Mouse (Mus musculus) forebrain, embryonic 15.5 days (tissue): Measurements from ENCODE around the gene Nfya. TPM values are rescaled to one million over a fixed set of nuclear protein-coding genes. Genes with fewer than 3 reads are reported as not detected.

Experiments
- ATAC-seq: fragments of 200-750 bp; cut with Nextera tagmentation; replicated peaks from 2 replicates; pipeline ENCODE4 v1.8.0; 2017; ENCODE audit warnings: mild to moderate bottlenecking, moderate TSS enrichment, moderate library complexity
- H3K27ac ChIP-seq: fragments of 300-500 bp; sonication (generic); replicated peaks from 2 replicates; pipeline ENCODE4 v1.5.1; 2015; ENCODE audit warnings: mild to moderate bottlenecking, inconsistent platforms
- H3K27me3 ChIP-seq: fragments of 300-500 bp; sonication (generic); 2 replicates; pipeline ENCODE4 v1.6.1; 2015; ENCODE audit warnings: inconsistent platforms
- H3K36me3 ChIP-seq: fragments of 300-500 bp; sonication (generic); 2 replicates; pipeline ENCODE4 v1.6.1; 2015; ENCODE audit warnings: mild to moderate bottlenecking, inconsistent platforms
- H3K4me1 ChIP-seq: fragments of 300-500 bp; sonication (generic); 2 replicates; pipeline ENCODE4 v1.6.1; 2015; ENCODE audit warnings: inconsistent platforms
- H3K4me2 ChIP-seq: fragments of 300-500 bp; sonication (generic); replicated peaks from 2 replicates; pipeline ENCODE4 v1.6.1; 2015; ENCODE audit warnings: mild to moderate bottlenecking, inconsistent platforms
- H3K4me3 ChIP-seq: fragments of 300-500 bp; sonication (generic); 2 replicates; pipeline ENCODE4 v1.5.1; 2015; ENCODE audit warnings: mild to moderate bottlenecking, inconsistent platforms
- H3K9ac ChIP-seq: fragments of 300-500 bp; sonication (generic); replicated peaks from 2 replicates; pipeline ENCODE4 v1.6.1; 2015; ENCODE audit warnings: mild to moderate bottlenecking, inconsistent platforms
- H3K9me3 ChIP-seq: fragments of 300-500 bp; sonication (generic); 2 replicates; pipeline ENCODE4 v1.6.1; 2016; ENCODE audit warnings: inconsistent platforms
- WGBS: fragments of 180-500 bp; shearing (Covaris S2); methylation state at CpG from one replicate; pipeline ENCODE4 v1.1.7; 2015; ENCODE audit warnings: mixed read lengths; 5-methylcytosine and 5-hydroxymethylcytosine counted together
- polyA plus RNA-seq: library from polyadenylated mRNA; unstranded; fragments of >200 nt; fragmentation: Nextera tagmentation; extraction: Ambion mirVana; gene quantifications from 2 replicates; pipeline ENCODE4 v1.2.1, GENCODE M21; 2015

Nfya gene
- polyA plus RNA-seq, 1 experiment from 2014 or later: 17.6 TPM

DNA sequence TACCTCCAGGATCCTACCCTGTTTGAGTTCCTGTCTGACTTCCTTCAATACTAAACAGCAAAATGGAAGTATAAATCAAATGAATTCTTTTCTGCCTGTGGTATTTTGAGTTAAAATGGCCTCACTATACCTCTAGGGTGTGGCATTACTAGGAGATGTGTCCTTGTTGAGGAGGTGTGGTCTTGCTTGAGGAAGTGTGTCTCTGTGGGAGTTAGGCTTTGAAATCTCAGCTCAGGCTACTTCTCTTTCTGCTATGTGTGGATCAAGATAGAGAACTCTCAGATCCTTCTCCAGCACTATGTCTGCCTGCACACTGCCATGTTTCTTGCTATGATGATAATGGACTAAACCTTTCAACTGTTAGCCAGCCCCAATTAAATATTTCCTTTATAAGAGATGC is 30.7 kb downstream of the Nfya start:
- Histone ChIP-seq H3K4me3 (no peak overlapping the region), H3K4me1 (no peaks in the 10 kb centered on the region), H3K36me3 (no peaks in the 10 kb centered on the region), H3K27ac (no peak overlapping the region), H3K4me2 (no peak overlapping the region), H3K27me3 (no peaks in the 10 kb centered on the region), H3K9me3 (no peaks in the 10 kb centered on the region), H3K9ac (no peak overlapping the region)
- ATAC-seq: no peak

DNA sequence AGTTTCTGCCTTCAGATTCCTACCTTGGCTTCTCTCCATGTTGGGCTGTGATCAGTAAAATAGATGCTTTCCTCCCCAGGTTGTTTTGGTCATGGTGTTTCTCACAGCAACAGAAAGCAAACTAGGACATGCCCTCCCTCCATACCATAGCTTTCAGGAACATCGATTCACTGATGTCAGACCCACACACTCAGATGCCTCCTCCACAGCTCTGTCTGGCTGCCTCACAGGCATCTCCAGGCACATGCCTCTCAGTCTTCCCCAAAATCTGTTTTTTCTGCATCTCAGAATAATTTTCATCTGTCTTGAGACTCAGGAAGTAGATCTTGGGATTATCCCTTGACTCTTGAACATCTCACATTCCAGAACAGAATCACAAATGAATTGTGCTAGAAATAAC is 33.6 kb downstream of the Nfya start:
- H3K36me3 ChIP-seq: no peaks in the 10 kb centered on the region
- H3K27me3 ChIP-seq: no peaks in the 10 kb centered on the region
- no peaks in the 10 kb centered on the region for H3K9me3 ChIP-seq
- no peak overlapping the region for H3K4me3 ChIP-seq
- H3K4me2 ChIP-seq: no peak overlapping the region
- H3K4me1 ChIP-seq: no peaks in the 10 kb centered on the region
- no peak overlapping the region for H3K27ac ChIP-seq
- WGBS: 95% methylated on average over 1 of the region's 1 CpGs
- no peak overlapping the region for H3K9ac ChIP-seq
- ATAC-seq: no peak

DNA sequence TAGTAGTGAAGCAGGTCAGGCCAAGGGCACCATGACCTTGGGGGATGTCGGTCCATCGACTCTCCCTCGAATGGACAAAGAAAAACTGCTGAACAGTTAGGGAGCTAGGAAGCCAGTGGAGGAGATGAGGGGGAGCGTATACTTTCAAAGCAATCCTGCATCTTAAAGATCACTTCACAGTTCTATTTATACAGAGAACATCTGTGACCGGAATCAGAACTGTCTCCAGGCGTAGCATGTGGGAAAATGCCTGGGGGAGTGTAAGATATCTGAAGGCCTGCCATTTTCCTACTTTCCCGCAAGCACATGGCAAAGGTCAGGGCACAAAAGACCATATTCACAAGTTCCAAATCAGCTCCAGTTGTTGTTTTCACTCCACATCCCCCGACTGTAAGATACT is 36.7 kb downstream of the Nfya start:
- Histone ChIP-seq H3K9me3 (no peaks in the 10 kb centered on the region), H3K4me2 (no peak overlapping the region), H3K36me3 (no peaks in the 10 kb centered on the region), H3K27me3 (no peaks in the 10 kb centered on the region), H3K4me1 (no peaks in the 10 kb centered on the region), H3K4me3 (no peak overlapping the region), H3K27ac (no peak overlapping the region), H3K9ac (no peak overlapping the region)
- 82% methylated on average over 8 of the region's 8 CpGs for WGBS
- no peak for ATAC-seq

DNA sequence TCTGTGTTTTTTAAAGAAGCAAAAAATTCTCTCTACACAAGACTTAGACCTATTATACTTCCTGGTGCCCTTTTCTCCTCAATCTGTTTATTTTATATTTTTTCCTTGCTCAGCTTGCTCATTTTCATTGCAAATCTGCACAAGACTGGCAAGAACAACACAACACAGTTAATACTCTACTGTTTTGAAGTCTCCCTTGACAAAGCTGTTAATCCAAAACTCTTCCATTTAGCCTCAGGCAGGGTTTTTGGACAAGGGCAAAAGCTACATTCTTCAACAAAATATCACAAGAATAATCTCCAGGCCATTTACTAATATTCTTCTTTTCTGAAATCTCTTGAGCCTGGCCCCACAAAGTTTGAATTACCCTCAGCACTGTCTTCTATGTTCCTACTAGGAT is 38.1 kb downstream of the Nfya start:
- ATAC-seq: no peak
- no peak overlapping the region for H3K4me2 ChIP-seq
- no peak overlapping the region for H3K9ac ChIP-seq
- H3K27me3 ChIP-seq: no peaks in the 10 kb centered on the region
- H3K36me3 ChIP-seq: no peaks in the 10 kb centered on the region
- no peaks in the 10 kb centered on the region for H3K9me3 ChIP-seq
- no peak overlapping the region for H3K27ac ChIP-seq
- no peak overlapping the region for H3K4me3 ChIP-seq
- no peaks in the 10 kb centered on the region for H3K4me1 ChIP-seq

DNA sequence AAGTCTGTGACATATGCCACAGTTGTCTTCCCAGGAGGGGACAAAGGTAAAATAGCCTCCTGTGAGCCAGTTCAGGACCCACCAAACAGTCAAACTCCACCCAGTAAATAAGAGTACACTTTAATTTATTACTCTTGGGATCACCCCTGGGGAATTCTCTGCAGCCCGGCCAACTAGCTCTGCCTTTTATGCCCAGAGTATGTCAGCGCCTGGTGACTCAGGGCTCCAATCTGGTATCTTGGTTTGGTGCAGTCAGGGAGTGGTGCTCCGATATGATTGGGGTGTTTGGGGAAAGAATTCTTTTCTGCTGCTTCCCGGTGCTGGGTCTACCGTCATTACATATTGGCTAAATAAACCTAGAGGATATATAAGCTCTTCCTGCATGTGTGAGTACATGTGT is 42.9 kb downstream of the Nfya start:
- Histone ChIP-seq H3K27ac (no peak overlapping the region), H3K4me2 (no peak overlapping the region), H3K4me1 (peaks cover 14% of the 10 kb centered on the region), H3K4me3 (no peak overlapping the region), H3K36me3 (no peaks in the 10 kb centered on the region), H3K27me3 (no peaks in the 10 kb centered on the region), H3K9me3 (no peaks in the 10 kb centered on the region), H3K9ac (no peak overlapping the region)
- ATAC-seq: no peak
- 94% methylated on average over 5 of the region's 5 CpGs for WGBS

DNA sequence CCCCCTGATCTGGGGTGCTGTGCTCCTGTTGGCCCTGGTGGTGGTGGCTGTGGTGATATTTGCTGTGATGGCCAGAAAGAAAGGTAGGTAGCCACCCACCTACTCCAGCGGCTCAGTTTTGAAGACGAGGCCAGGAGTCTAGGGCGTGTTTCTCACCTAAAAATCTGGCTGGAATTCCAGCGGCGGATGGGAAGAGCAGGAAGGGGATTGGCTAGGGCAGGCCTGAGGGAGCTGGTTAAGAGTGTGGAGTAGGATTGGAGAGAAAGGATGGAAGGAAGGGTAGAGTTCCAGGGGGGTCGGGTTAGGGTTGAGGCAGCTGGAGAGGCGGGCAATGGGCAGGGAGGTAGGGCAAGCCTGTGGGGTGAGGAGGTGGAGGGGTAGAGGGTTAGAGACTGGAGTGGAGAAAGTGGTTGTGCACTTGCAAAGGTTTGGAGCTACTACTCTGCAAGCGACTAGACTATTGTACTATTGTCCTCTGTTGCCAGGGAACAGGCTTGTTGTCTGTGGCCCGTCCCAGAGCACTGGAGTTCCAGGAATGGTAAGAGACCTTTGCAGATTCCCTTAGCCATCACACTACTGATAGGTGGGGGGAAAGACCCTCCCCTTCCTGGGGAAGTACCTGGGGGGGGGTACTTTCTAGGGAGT is 44.1 kb downstream of the Nfya start:
- no peak for ATAC-seq
- Histone ChIP-seq H3K27me3 (no peaks in the 10 kb centered on the region), H3K27ac (no peak overlapping the region), H3K36me3 (no peaks in the 10 kb centered on the region), H3K9ac (no peak overlapping the region), H3K4me2 (no peak overlapping the region), H3K9me3 (no peaks in the 10 kb centered on the region), H3K4me1 (peaks cover 14% of the 10 kb centered on the region), H3K4me3 (no peak overlapping the region)
- WGBS: 72% methylated on average over 9 of the region's 9 CpGs

DNA sequence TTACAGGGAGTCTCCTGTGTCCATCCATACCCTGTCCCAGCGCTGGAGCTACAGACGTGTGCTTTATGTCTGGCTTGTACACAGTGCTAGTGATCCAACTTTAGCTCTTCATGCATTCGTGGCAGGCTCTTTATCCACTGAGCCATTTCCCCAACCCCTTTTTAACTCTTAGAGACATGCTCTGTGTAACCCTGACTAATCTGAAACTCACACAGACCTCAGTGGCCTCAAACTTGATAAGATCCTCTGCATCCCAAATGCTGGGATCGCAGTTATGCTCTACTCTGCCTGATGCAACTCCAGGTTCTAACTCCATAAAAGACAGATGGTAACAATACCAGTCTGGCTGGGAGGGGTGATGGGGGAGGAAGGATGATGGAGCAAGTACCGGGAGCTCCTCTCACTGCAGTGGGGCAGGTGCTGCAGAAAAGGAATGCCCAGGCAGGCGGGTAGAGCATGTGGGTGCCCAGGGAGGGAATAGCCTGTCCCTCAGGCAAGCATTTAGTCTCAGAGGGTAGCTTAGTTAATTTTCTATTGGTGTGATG is 46.2 kb downstream of the Nfya start:
- Histone ChIP-seq H3K9me3 (no peaks in the 10 kb centered on the region), H3K27me3 (no peaks in the 10 kb centered on the region), H3K27ac (no peak overlapping the region), H3K4me2 (no peak overlapping the region), H3K4me3 (no peak overlapping the region), H3K4me1 (peaks cover 14% of the 10 kb centered on the region), H3K9ac (no peak overlapping the region), H3K36me3 (no peaks in the 10 kb centered on the region)
- 70% methylated on average over 6 of the region's 6 CpGs for WGBS
- ATAC-seq: no peak

DNA sequence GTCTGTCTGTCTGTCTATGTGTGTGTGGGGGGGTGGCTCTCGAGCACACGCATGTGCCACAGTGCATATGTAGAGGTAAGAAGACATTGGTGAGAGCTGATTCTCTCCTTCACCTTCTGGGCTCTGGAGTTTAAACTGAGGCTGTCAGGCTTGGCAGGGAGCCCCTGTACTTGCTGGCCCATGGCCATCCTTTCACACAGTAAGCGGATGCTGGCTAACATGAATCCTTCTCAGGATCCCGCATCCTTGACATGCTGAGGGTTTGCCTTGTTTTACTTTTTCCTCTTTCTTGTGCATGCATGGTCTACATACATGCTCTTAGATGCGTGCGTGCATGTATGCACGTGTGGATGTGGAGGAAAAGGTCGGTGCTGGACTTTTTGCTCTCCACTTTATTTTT is 46.7 kb downstream of the Nfya start:
- H3K4me3 ChIP-seq: no peak overlapping the region
- H3K4me1 ChIP-seq: peaks cover 14% of the 10 kb centered on the region
- no peaks in the 10 kb centered on the region for H3K9me3 ChIP-seq
- H3K36me3 ChIP-seq: no peaks in the 10 kb centered on the region
- no peak overlapping the region for H3K27ac ChIP-seq
- no peak overlapping the region for H3K4me2 ChIP-seq
- H3K9ac ChIP-seq: no peak overlapping the region
- ATAC-seq: no peak; the same call in 1 of the 2 replicates
- 70% methylated on average over 8 of the region's 8 CpGs for WGBS
- H3K27me3 ChIP-seq: no peaks in the 10 kb centered on the region

DNA sequence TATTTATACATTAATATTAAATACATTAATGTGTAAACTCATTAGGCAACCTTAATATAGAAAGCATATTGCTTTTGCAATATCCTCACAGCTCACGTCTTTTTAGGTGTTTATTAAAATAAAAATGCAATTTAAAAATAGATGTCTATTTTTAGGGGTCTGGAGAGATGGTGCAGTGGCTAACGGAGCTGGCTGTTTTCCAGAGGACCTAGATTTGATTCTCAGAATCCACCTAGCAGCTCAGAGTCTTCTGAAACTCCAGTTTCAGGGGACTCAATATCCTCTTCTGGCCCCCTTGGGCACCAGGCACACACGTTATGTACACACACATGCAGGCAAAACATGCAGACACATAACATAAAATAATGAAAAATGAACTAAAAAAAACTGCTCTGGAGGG is 47.4 kb downstream of the Nfya start:
- WGBS: 70% methylated on average over 3 of the region's 3 CpGs
- peaks cover 14% of the 10 kb centered on the region for H3K4me1 ChIP-seq
- no peaks in the 10 kb centered on the region for H3K9me3 ChIP-seq
- no peak overlapping the region for H3K9ac ChIP-seq
- H3K4me3 ChIP-seq: no peak overlapping the region
- no peak for ATAC-seq
- H3K27me3 ChIP-seq: no peaks in the 10 kb centered on the region
- no peak overlapping the region for H3K4me2 ChIP-seq
- no peak overlapping the region for H3K27ac ChIP-seq
- no peaks in the 10 kb centered on the region for H3K36me3 ChIP-seq

DNA sequence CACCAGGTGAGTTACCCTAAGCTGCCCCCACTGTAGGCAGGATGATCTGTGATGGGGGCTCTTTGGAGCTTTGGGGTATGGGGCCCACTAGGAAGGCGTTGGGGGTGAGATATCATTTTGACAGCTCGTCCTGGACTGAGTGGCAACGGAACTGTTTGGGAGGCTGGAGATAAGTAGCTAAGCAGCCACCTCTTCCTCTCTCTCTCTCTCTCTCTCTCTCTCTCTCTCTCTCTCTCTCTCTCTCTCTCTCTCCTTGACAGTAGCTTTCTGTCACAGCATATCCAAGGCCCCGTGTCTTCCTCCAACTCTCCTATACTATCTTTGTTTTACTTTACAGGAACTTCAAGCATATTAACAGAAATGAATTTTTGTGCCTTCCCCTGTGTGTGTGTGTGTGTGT is 49.2 kb downstream of the Nfya start:
- 83% methylated on average over 4 of the region's 4 CpGs for WGBS
- Histone ChIP-seq H3K36me3 (no peaks in the 10 kb centered on the region), H3K27me3 (no peaks in the 10 kb centered on the region), H3K4me1 (peaks cover 14% of the 10 kb centered on the region), H3K4me2 (no peak overlapping the region), H3K27ac (no peak overlapping the region), H3K4me3 (no peak overlapping the region), H3K9ac (no peak overlapping the region), H3K9me3 (no peaks in the 10 kb centered on the region)
- no peak for ATAC-seq

DNA sequence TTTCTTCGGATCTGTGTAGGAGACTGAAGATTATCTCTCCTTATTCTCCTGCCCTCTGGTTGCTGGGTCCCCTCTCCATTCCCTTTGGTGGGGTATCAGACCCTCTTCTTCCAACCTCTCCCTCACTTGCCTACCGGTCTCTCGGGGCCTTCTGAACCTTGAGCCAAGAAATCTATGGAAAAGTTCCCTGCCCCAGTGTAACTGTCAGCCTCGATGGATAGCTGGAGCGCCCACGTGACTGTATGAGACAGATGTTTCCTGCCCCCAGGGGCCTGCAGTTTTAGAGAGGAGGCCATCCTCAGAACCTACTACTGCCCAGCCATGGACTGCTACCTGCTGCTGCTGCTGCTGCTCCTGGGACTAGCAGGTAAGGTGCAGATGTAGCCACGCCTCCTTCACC is 50.1 kb downstream of the Nfya start, which contains the start of gene Treml1:
Gene Treml1 (plus strand): TSS at position 301 of the 400 bp plus-strand sequence.
- WGBS: 82% methylated on average over 7 of the region's 7 CpGs
- Histone ChIP-seq H3K36me3 (no peaks in the 10 kb centered on the region), H3K9ac (no peak within 1 kb of the TSS), H3K9me3 (no peaks in the 10 kb centered on the region), H3K4me1 (peaks cover 14% of the 10 kb centered on the region), H3K27ac (no peak within 1 kb of the TSS), H3K27me3 (no peaks in the 10 kb centered on the region), H3K4me3 (no peak within 1 kb of the TSS), H3K4me2 (no peak within 1 kb of the TSS)
- no peak for ATAC-seq

DNA sequence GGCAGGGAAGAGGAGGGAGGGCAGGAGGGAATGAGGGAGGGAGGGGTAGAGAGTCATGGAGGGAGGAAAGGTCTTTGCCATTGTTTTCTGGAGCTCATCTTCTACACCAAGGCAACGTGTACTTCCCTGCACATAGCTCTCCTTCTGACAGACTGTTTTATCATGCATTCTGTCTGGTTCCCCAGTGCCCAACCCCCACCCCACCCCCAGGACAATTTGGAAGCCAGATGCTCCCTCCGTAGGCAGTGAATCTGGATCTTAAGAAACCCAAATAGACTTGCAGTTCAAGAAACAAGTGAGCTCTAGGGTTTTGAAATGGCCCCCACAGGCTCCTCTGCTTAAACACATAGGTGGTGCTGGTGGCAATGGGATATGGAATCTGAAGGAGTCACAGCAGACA is 51.8 kb downstream of the Nfya start:
- Histone ChIP-seq H3K4me2 (no peak overlapping the region), H3K9me3 (no peaks in the 10 kb centered on the region), H3K9ac (no peak overlapping the region), H3K27ac (no peak overlapping the region), H3K36me3 (no peaks in the 10 kb centered on the region), H3K4me3 (no peak overlapping the region), H3K27me3 (no peaks in the 10 kb centered on the region), H3K4me1 (peaks cover 6% of the 10 kb centered on the region)
- no peak for ATAC-seq
- 53% methylated on average over 2 of the region's 2 CpGs for WGBS

DNA sequence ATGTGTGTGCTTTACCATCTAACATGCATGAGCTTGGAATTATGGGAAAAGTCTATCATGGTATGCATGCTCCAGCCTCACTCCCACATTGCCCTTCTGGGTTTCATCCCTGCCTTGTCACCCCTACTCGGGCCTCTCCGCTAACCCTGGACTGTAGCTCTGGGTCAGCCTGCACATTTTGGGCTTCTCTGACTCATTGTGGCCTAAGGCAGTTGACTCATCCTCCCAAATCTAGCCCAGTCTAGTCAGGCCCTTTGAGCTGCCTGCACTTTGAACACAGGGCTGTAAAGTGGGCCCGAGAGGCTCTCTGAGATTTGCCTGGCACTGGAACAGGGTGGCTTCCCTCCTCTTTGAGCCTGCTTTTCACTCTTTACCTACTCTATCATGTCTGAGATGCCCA is 53.9 kb downstream of the Nfya start:
- no peak overlapping the region for H3K4me2 ChIP-seq
- no peak for ATAC-seq
- no peak overlapping the region for H3K9ac ChIP-seq
- H3K4me3 ChIP-seq: no peak overlapping the region
- 79% methylated on average over 3 of the region's 3 CpGs for WGBS
- no peaks in the 10 kb centered on the region for H3K4me1 ChIP-seq
- no peaks in the 10 kb centered on the region for H3K27me3 ChIP-seq
- no peaks in the 10 kb centered on the region for H3K36me3 ChIP-seq
- no peak overlapping the region for H3K27ac ChIP-seq
- no peaks in the 10 kb centered on the region for H3K9me3 ChIP-seq
